Mouse (Mus musculus) hindbrain, embryonic 13.5 days (tissue): ENCODE data around the gene Tpsg1. TPM values are rescaled to one million over a fixed set of nuclear protein-coding genes. Genes with fewer than 3 reads are reported as not detected.

Experiments used
- ATAC-seq: fragments of 200-750 bp; cut with Nextera tagmentation; 2 replicates; pipeline ENCODE4 v1.8.0; 2017; ENCODE audit warnings: moderate TSS enrichment; ENCODE audit not compliant: low FRiP score
- H3K27ac ChIP-seq: fragments of 300-500 bp; sonication (generic); 2 replicates; pipeline ENCODE4 v1.5.1; 2015; ENCODE audit warnings: inconsistent platforms, mild to moderate bottlenecking, moderate library complexity
- H3K27me3 ChIP-seq: fragments of 300-500 bp; sonication (generic); 2 replicates; pipeline ENCODE4 v1.6.1; 2015; ENCODE audit warnings: mild to moderate bottlenecking, inconsistent platforms
- H3K36me3 ChIP-seq: fragments of 300-500 bp; sonication (generic); 2 replicates; pipeline ENCODE4 v1.6.1; 2015; ENCODE audit warnings: mild to moderate bottlenecking, inconsistent platforms
- H3K4me1 ChIP-seq: fragments of 300-500 bp; sonication (generic); replicated peaks from 2 replicates; pipeline ENCODE4 v1.6.1; 2015; ENCODE audit warnings: inconsistent platforms
- H3K4me2 ChIP-seq: fragments of 300-500 bp; sonication (generic); 2 replicates; pipeline ENCODE4 v1.6.1; 2015; ENCODE audit warnings: inconsistent platforms, mild to moderate bottlenecking, moderate library complexity
- H3K4me3 ChIP-seq: fragments of 300-500 bp; sonication (generic); 2 replicates; pipeline ENCODE4 v1.5.1; 2015; ENCODE audit warnings: mild to moderate bottlenecking, inconsistent platforms
- H3K9ac ChIP-seq: fragments of 300-500 bp; sonication (generic); 2 replicates; pipeline ENCODE4 v1.6.1; 2015; ENCODE audit warnings: mild to moderate bottlenecking, inconsistent platforms
- H3K9me3 ChIP-seq: fragments of 300-500 bp; sonication (generic); 2 replicates; pipeline ENCODE4 v1.6.1; 2016; ENCODE audit warnings: inconsistent platforms
- WGBS: fragments of 180-500 bp; shearing (Covaris S2); methylation state at CpG from one replicate; pipeline ENCODE4 v1.1.7; 2015; 5-methylcytosine and 5-hydroxymethylcytosine counted together
- polyA plus RNA-seq: library from polyadenylated mRNA; unstranded; fragments of >200 nt; fragmentation: Nextera tagmentation; extraction: Ambion mirVana; gene quantifications from 2 replicates; pipeline ENCODE4 v1.2.1, GENCODE M21; 2015

Gene Tpsg1
- polyA plus RNA-seq, 1 experiment from 2014 or later, result 0.90 TPM

- no peak for ATAC-seq
- H3K9ac ChIP-seq, result no peak overlapping the region; the same call in 1 of the 2 replicates
- 63% methylated on average over 7 of the region's 7 CpGs for WGBS
These were observed 40.5 kb downstream of the Tpsg1 start for GRCm38 (mm10) chr17:25409621-25410020.

GRCm38 (mm10) chr17:25410180-25410579 is 41.1 kb downstream of the Tpsg1 start:
- Histone ChIP-seq H3K4me2 (no peak overlapping the region), H3K9me3 (no peaks in the 10 kb centered on the region), H3K4me3 (no peak overlapping the region), H3K36me3 (no peaks in the 10 kb centered on the region), H3K9ac (no peak overlapping the region; the same call in 1 of the 2 replicates), H3K4me1 (peaks cover 78% of the 10 kb centered on the region), H3K27ac (peak overlapping the region; percentile 76), H3K27me3 (no peaks in the 10 kb centered on the region)
- 80% methylated on average over 6 of the region's 6 CpGs for WGBS
- no peak for ATAC-seq

More at GRCm38 (mm10) chr17:25409621-25410020, 40.5 kb downstream of the Tpsg1 start:
- Histone ChIP-seq H3K27me3 (no peaks in the 10 kb centered on the region), H3K4me1 (peaks cover 78% of the 10 kb centered on the region), H3K9me3 (no peaks in the 10 kb centered on the region), H3K4me3 (no peak overlapping the region), H3K4me2 (no peak overlapping the region), H3K27ac (peak overlapping the region; percentile 76), H3K36me3 (no peaks in the 10 kb centered on the region)

- WGBS, result 20% methylated on average over 7 of the region's 7 CpGs
- Histone ChIP-seq H3K27me3 (no peaks in the 10 kb centered on the region), H3K9ac (0 out of 2 replicates have a peak overlapping the region, but pooled peaks have one; percentile 46), H3K4me1 (peaks cover 78% of the 10 kb centered on the region), H3K27ac (peak overlapping the region; percentile 76), H3K4me2 (no peak overlapping the region), H3K9me3 (no peaks in the 10 kb centered on the region), H3K36me3 (no peaks in the 10 kb centered on the region), H3K4me3 (no peak overlapping the region)
- no peak for ATAC-seq
These were observed 41.7 kb downstream of the Tpsg1 start for GRCm38 (mm10) chr17:25410786-25411185.

GRCm38 (mm10) chr17:25411251-25411650 is 42.2 kb downstream of the Tpsg1 start:
- Histone ChIP-seq H3K9me3 (no peaks in the 10 kb centered on the region), H3K27me3 (no peaks in the 10 kb centered on the region), H3K4me2 (no peak overlapping the region), H3K4me1 (peaks cover 78% of the 10 kb centered on the region), H3K9ac (peak overlapping the region; percentile 46; the same call in 1 of the 2 replicates), H3K36me3 (no peaks in the 10 kb centered on the region), H3K4me3 (no peak overlapping the region), H3K27ac (peak overlapping the region; percentile 76)
- WGBS, result 64% methylated on average over 4 of the region's 4 CpGs
- no peak for ATAC-seq

GRCm38 (mm10) chr17:25414209-25414608 is 45.1 kb downstream of the Tpsg1 start:
- Histone ChIP-seq H3K4me2 (no peak overlapping the region), H3K9ac (no peak overlapping the region), H3K4me3 (no peak overlapping the region), H3K27ac (no peak overlapping the region), H3K36me3 (no peaks in the 10 kb centered on the region), H3K9me3 (no peaks in the 10 kb centered on the region), H3K4me1 (peaks cover 77% of the 10 kb centered on the region), H3K27me3 (no peaks in the 10 kb centered on the region)
- 86% methylated on average over 4 of the region's 4 CpGs for WGBS
- no peak for ATAC-seq

GRCm38 (mm10) chr17:25414917-25415316 is 45.8 kb downstream of the Tpsg1 start:
- no peak for ATAC-seq
- Histone ChIP-seq H3K27me3 (no peaks in the 10 kb centered on the region), H3K9me3 (no peaks in the 10 kb centered on the region), H3K27ac (peak overlapping the region; percentile 73), H3K36me3 (no peaks in the 10 kb centered on the region), H3K4me3 (no peak overlapping the region), H3K9ac (0 out of 2 replicates have a peak overlapping the region, but pooled peaks have one; percentile 53), H3K4me2 (no peak overlapping the region), H3K4me1 (peaks cover 77% of the 10 kb centered on the region)
- WGBS, result 32% methylated on average over 3 of the region's 3 CpGs

- Histone ChIP-seq H3K4me2 (0 out of 2 replicates have a peak overlapping the region, but pooled peaks have one; percentile 17), H3K27ac (peak overlapping the region; percentile 73), H3K9me3 (no peaks in the 10 kb centered on the region), H3K9ac (peak overlapping the region; percentile 53), H3K4me3 (no peak overlapping the region), H3K27me3 (no peaks in the 10 kb centered on the region), H3K4me1 (peaks cover 77% of the 10 kb centered on the region), H3K36me3 (no peaks in the 10 kb centered on the region)
- 0 out of 2 replicates have a peak, but pooled peaks have one; percentile 26 for ATAC-seq
- 1% methylated on average over 5 of the region's 6 CpGs for WGBS
These were observed 46.4 kb downstream of the Tpsg1 start for GRCm38 (mm10) chr17:25415421-25415913.

- peak overlapping the region; percentile 53; the same call in 1 of the 2 replicates for H3K9ac ChIP-seq
- H3K4me3 ChIP-seq, result no peak overlapping the region
- H3K27ac ChIP-seq, result peak overlapping the region; percentile 55
- H3K9me3 ChIP-seq, result no peaks in the 10 kb centered on the region
- 0 out of 2 replicates have a peak, but pooled peaks have one; percentile 9 for ATAC-seq
- no peaks in the 10 kb centered on the region for H3K27me3 ChIP-seq
- H3K4me2 ChIP-seq, result no peak overlapping the region
- 12% methylated on average over 3 of the region's 3 CpGs for WGBS
- H3K4me1 ChIP-seq, result peaks cover 76% of the 10 kb centered on the region
- H3K36me3 ChIP-seq, result no peaks in the 10 kb centered on the region
These were observed 47.1 kb downstream of the Tpsg1 start for GRCm38 (mm10) chr17:25416219-25416618.

- Histone ChIP-seq H3K4me2 (no peak overlapping the region), H3K9me3 (no peaks in the 10 kb centered on the region), H3K27me3 (0 out of 2 replicates have a peak, but pooled peaks cover under 1% of the 10 kb centered on the region), H3K9ac (no peak overlapping the region), H3K27ac (peak overlapping the region; percentile 62; the same call in 1 of the 2 replicates), H3K4me3 (no peak overlapping the region), H3K4me1 (peaks cover 71% of the 10 kb centered on the region), H3K36me3 (peaks cover 8% of the 10 kb centered on the region)
- ATAC-seq, result no peak
- 35% methylated on average over 6 of the region's 6 CpGs for WGBS
These were observed 48.9 kb downstream of the Tpsg1 start for GRCm38 (mm10) chr17:25417990-25418389.

- Histone ChIP-seq H3K9ac (no peak overlapping the region), H3K36me3 (peaks cover 12% of the 10 kb centered on the region), H3K27me3 (peaks cover 10% of the 10 kb centered on the region; the same call in 1 of the 2 replicates), H3K4me1 (peaks cover 69% of the 10 kb centered on the region), H3K9me3 (no peaks in the 10 kb centered on the region), H3K4me2 (0 out of 2 replicates have a peak overlapping the region, but pooled peaks have one; percentile 8), H3K27ac (peak overlapping the region; percentile 62), H3K4me3 (no peak overlapping the region)
- 0 out of 2 replicates have a peak, but pooled peaks have one; percentile 40 for ATAC-seq
- WGBS, result 24% methylated on average over 9 of the region's 9 CpGs
These were observed 49.9 kb downstream of the Tpsg1 start for GRCm38 (mm10) chr17:25418926-25419325.

GRCm38 (mm10) chr17:25420998-25421397 is 51.9 kb downstream of the Tpsg1 start:
- peaks cover 12% of the 10 kb centered on the region for H3K36me3 ChIP-seq
- no peak overlapping the region for H3K9ac ChIP-seq
- H3K27me3 ChIP-seq, result peaks cover 12% of the 10 kb centered on the region; the same call in 1 of the 2 replicates
- H3K27ac ChIP-seq, result 0 out of 2 replicates have a peak overlapping the region, but pooled peaks have one; percentile 8
- no peak overlapping the region for H3K4me3 ChIP-seq
- WGBS, result 91% methylated on average over 3 of the region's 3 CpGs
- H3K4me2 ChIP-seq, result no peak overlapping the region
- ATAC-seq, result no peak
- H3K4me1 ChIP-seq, result peaks cover 68% of the 10 kb centered on the region
- H3K9me3 ChIP-seq, result no peaks in the 10 kb centered on the region
